Mouse (Mus musculus) embryonic facial prominence, embryonic 10.5 days (tissue): Measurements from ENCODE around the gene Smyd4. TPM values are rescaled to one million over a fixed set of nuclear protein-coding genes. Genes with fewer than 3 reads are reported as not detected.
A peak's percentile ranks its signal among the peaks of the same experiment; 100 is the strongest.

ENCODE experiments used
- DNase-seq: peaks from one replicate; pipeline ENCODE4 v3.0.0-alpha.2; 2017; ENCODE audit warnings: low spot score
- H3K27ac ChIP-seq: fragments of 300-500 bp; sonication (generic); replicated peaks from 2 replicates; pipeline ENCODE4 v1.5.1; 2016; ENCODE audit warnings: mild to moderate bottlenecking
- H3K27me3 ChIP-seq: fragments of 300-500 bp; sonication (generic); replicated peaks from 2 replicates; pipeline ENCODE4 v1.6.1; 2016; ENCODE audit warnings: low read depth, mild to moderate bottlenecking; ENCODE audit not compliant: poor library complexity, severe bottlenecking
- H3K36me3 ChIP-seq: fragments of 300-500 bp; sonication (generic); replicated peaks from 2 replicates; pipeline ENCODE4 v1.6.1; 2016; ENCODE audit warnings: mild to moderate bottlenecking, moderate library complexity
- H3K4me1 ChIP-seq: fragments of 300-500 bp; sonication (generic); 2 replicates; pipeline ENCODE4 v1.6.1; 2016
- H3K4me3 ChIP-seq: fragments of 300-500 bp; sonication (generic); 2 replicates; pipeline ENCODE4 v1.5.1; 2016; ENCODE audit warnings: mild to moderate bottlenecking, moderate library complexity
- H3K9me3 ChIP-seq: fragments of 300-500 bp; sonication (generic); 2 replicates; pipeline ENCODE4 v1.6.1; 2016; ENCODE audit warnings: mild to moderate bottlenecking
- WGBS: fragments of 180-500 bp; shearing (Covaris S2); methylation state at CpG from one replicate; pipeline ENCODE4 v1.1.7; 2016; 5-methylcytosine and 5-hydroxymethylcytosine counted together
- polyA plus RNA-seq: library from polyadenylated mRNA; unstranded; fragments of >200 nt; fragmentation: Nextera tagmentation; extraction: Ambion mirVana; gene quantifications from 2 replicates; pipeline ENCODE4 v1.2.1, GENCODE M21; 2016

Smyd4 gene
- polyA plus RNA-seq, 1 experiment from 2014 or later, result 18.2 TPM

GRCm38 (mm10) chr11:75324433-75324832, 23.8 kb upstream of the Smyd4 start:
- 95% methylated on average over 2 of the region's 2 CpGs for WGBS
- no peak for DNase-seq
- no peak overlapping the region for H3K4me3 ChIP-seq
- no peaks in the 10 kb centered on the region for H3K27me3 ChIP-seq
- peaks cover 6% of the 10 kb centered on the region; the same call in 1 of the 2 replicates for H3K4me1 ChIP-seq
- H3K27ac ChIP-seq, result no peak overlapping the region
- H3K9me3 ChIP-seq, result no peaks in the 10 kb centered on the region
- peaks cover 72% of the 10 kb centered on the region for H3K36me3 ChIP-seq

- no peak for DNase-seq
- H3K36me3 ChIP-seq, result peaks cover 76% of the 10 kb centered on the region
Observed at GRCm38 (mm10) chr11:75325116-75325968, 22.9 kb upstream of the Smyd4 start.

GRCm38 (mm10) chr11:75325969-75326311, 22.3 kb upstream of the Smyd4 start:
- H3K9me3 ChIP-seq, result no peaks in the 10 kb centered on the region
- no peak overlapping the region for H3K4me3 ChIP-seq
- 87% methylated on average over 7 of the region's 7 CpGs for WGBS
- no peak for DNase-seq
- H3K36me3 ChIP-seq, result peaks cover 79% of the 10 kb centered on the region
- peaks cover 6% of the 10 kb centered on the region; the same call in 1 of the 2 replicates for H3K4me1 ChIP-seq
- no peaks in the 10 kb centered on the region for H3K27me3 ChIP-seq
- H3K27ac ChIP-seq, result no peak overlapping the region

More at GRCm38 (mm10) chr11:75325116-75325968, 22.9 kb upstream of the Smyd4 start:
- Histone ChIP-seq H3K27ac (no peak overlapping the region), H3K4me3 (no peak overlapping the region), H3K9me3 (no peaks in the 10 kb centered on the region), H3K27me3 (no peaks in the 10 kb centered on the region), H3K4me1 (peaks cover 6% of the 10 kb centered on the region; the same call in 1 of the 2 replicates)
- 85% methylated on average over 16 of the region's 16 CpGs for WGBS

GRCm38 (mm10) chr11:75336676-75337075, 11.6 kb upstream of the Smyd4 start:
- DNase-seq, result no peak
- WGBS, result 84% methylated on average over 8 of the region's 8 CpGs
- Histone ChIP-seq H3K36me3 (peaks cover 98% of the 10 kb centered on the region), H3K27me3 (no peaks in the 10 kb centered on the region), H3K4me1 (no peaks in the 10 kb centered on the region), H3K4me3 (no peak overlapping the region), H3K27ac (no peak overlapping the region), H3K9me3 (no peaks in the 10 kb centered on the region)

GRCm38 (mm10) chr11:75337246-75337645, 11.0 kb upstream of the Smyd4 start:
- H3K36me3 ChIP-seq, result peaks cover 97% of the 10 kb centered on the region

GRCm38 (mm10) chr11:75340076-75340475, 8.2 kb upstream of the Smyd4 start:
- no peak overlapping the region for H3K27ac ChIP-seq
- WGBS, result 94% methylated on average over 14 of the region's 14 CpGs
- no peak for DNase-seq

More at GRCm38 (mm10) chr11:75337246-75337645, 11.0 kb upstream of the Smyd4 start:
- Histone ChIP-seq H3K27ac (no peak overlapping the region), H3K9me3 (no peaks in the 10 kb centered on the region), H3K4me1 (no peaks in the 10 kb centered on the region), H3K27me3 (no peaks in the 10 kb centered on the region), H3K4me3 (no peak overlapping the region)
- DNase-seq, result no peak
- 94% methylated on average over 7 of the region's 7 CpGs for WGBS

GRCm38 (mm10) chr11:75340698-75341345, 7.4 kb upstream of the Smyd4 start:
- H3K36me3 ChIP-seq, result peaks cover 84% of the 10 kb centered on the region
- 89% methylated on average over 12 of the region's 12 CpGs for WGBS

More at GRCm38 (mm10) chr11:75340076-75340475, 8.2 kb upstream of the Smyd4 start:
- Histone ChIP-seq H3K9me3 (no peaks in the 10 kb centered on the region), H3K4me1 (peaks cover 6% of the 10 kb centered on the region; the same call in 1 of the 2 replicates), H3K36me3 (peaks cover 85% of the 10 kb centered on the region), H3K4me3 (no peak overlapping the region), H3K27me3 (no peaks in the 10 kb centered on the region)

GRCm38 (mm10) chr11:75343096-75343495, 5.1 kb upstream of the Smyd4 start:
- Histone ChIP-seq H3K27me3 (no peaks in the 10 kb centered on the region), H3K27ac (no peak overlapping the region), H3K4me3 (no peak overlapping the region), H3K9me3 (no peaks in the 10 kb centered on the region), H3K36me3 (peaks cover 61% of the 10 kb centered on the region), H3K4me1 (peaks cover 21% of the 10 kb centered on the region)
- no peak for DNase-seq
- whole genome bisulfite sequencing, result 93% methylated on average over 2 of the region's 2 CpGs

More at GRCm38 (mm10) chr11:75340698-75341345, 7.4 kb upstream of the Smyd4 start:
- peaks cover 6% of the 10 kb centered on the region; the same call in 1 of the 2 replicates for H3K4me1 ChIP-seq
- H3K4me3 ChIP-seq, result no peak overlapping the region
- no peaks in the 10 kb centered on the region for H3K27me3 ChIP-seq
- DNase-seq, result no peak
- no peak overlapping the region for H3K27ac ChIP-seq
- H3K9me3 ChIP-seq, result no peaks in the 10 kb centered on the region

- 73% methylated on average over 2 of the region's 2 CpGs for WGBS
- H3K27ac ChIP-seq, result no peak overlapping the region
- H3K9me3 ChIP-seq, result no peaks in the 10 kb centered on the region
- no peak overlapping the region for H3K4me3 ChIP-seq
- peaks cover 28% of the 10 kb centered on the region for H3K4me1 ChIP-seq
- peaks cover 50% of the 10 kb centered on the region for H3K36me3 ChIP-seq
- H3K27me3 ChIP-seq, result no peaks in the 10 kb centered on the region
- no peak for DNase-seq
Observed at GRCm38 (mm10) chr11:75344163-75344562, 4.1 kb upstream of the Smyd4 start.

- no peak overlapping the region for H3K27ac ChIP-seq
- H3K27me3 ChIP-seq, result no peaks in the 10 kb centered on the region
- peaks cover 45% of the 10 kb centered on the region for H3K36me3 ChIP-seq
- no peaks in the 10 kb centered on the region for H3K9me3 ChIP-seq
- H3K4me3 ChIP-seq, result no peak overlapping the region
- 96% methylated on average over 5 of the region's 5 CpGs for WGBS
- H3K4me1 ChIP-seq, result peaks cover 30% of the 10 kb centered on the region
- DNase-seq, result no peak
Observed at GRCm38 (mm10) chr11:75344716-75345115, 3.5 kb upstream of the Smyd4 start.

- peaks cover 30% of the 10 kb centered on the region for H3K4me1 ChIP-seq
- H3K27me3 ChIP-seq, result no peaks in the 10 kb centered on the region
- no peak for DNase-seq
- H3K4me3 ChIP-seq, result peak overlapping the region; percentile 83
- whole genome bisulfite sequencing, result 64% methylated on average over 4 of the region's 4 CpGs
- H3K9me3 ChIP-seq, result no peaks in the 10 kb centered on the region
- peaks cover 25% of the 10 kb centered on the region for H3K36me3 ChIP-seq
- no peak overlapping the region for H3K27ac ChIP-seq
Observed at GRCm38 (mm10) chr11:75346556-75347187, 1.6 kb upstream of the Smyd4 start.

- Histone ChIP-seq H3K36me3 (peaks cover 22% of the 10 kb centered on the region), H3K4me1 (peaks cover 30% of the 10 kb centered on the region), H3K27ac (no peak overlapping the region), H3K4me3 (peak overlapping the region; percentile 83), H3K9me3 (no peaks in the 10 kb centered on the region), H3K27me3 (no peaks in the 10 kb centered on the region)
- WGBS, result 56% methylated on average over 10 of the region's 10 CpGs
- DNase-seq, result no peak
Observed at GRCm38 (mm10) chr11:75347188-75347585, 1.0 kb upstream of the Smyd4 start.
